Mouse (Mus musculus): ENCODE measurements around the gene Pycr1. TPM values are rescaled to one million over a fixed set of nuclear protein-coding genes. Genes with fewer than 3 reads are reported as not detected.
A peak's percentile ranks its signal among the peaks of the same experiment; 100 is the strongest.

Pycr1 gene
- polyA plus RNA-seq, 2 experiments: 4.0 to 4.8 TPM

GRCm38 (mm10) chr11:120629911-120630310, 13.7 kb downstream of the Pycr1 start:
- Histone ChIP-seq H3K4me3 (ENCODE audit: insufficient read depth in 1 of 2, low read depth in 2 of 2, low read length in 2 of 2) (peak overlapping the region; percentile 64 to 89), H3K4me1 (replicated peaks; ENCODE audit: control insufficient read depth in 2 of 2, insufficient read depth in 2 of 2, low read length in 1 of 2) (peaks cover 41 to 55% of the 10 kb centered on the region in 2 experiments), H3K9ac (replicated peaks) (peak overlapping the region; percentile 99), H3K27ac (peak overlapping the region; percentile 99), H3K27me3 (ENCODE audit: control insufficient read depth, insufficient read depth, low read length) (no peaks in the 10 kb centered on the region), H3K4me2 (ENCODE audit: low read depth) (peak overlapping the region; percentile 75), H3K9me3 (ENCODE audit: control insufficient read depth, low read length) (no peaks in the 10 kb centered on the region), H3K36me3 (replicated peaks; ENCODE audit: control insufficient read depth, insufficient read depth, low read depth) (peaks cover 9% of the 10 kb centered on the region)
- TF ChIP-seq CTCF (IDR thresholded peaks at IDR 0.05; ENCODE audit: low read depth) (no peak), EP300 (IDR thresholded peaks at IDR 0.05; ENCODE audit: low read depth) (peak; percentile 41; the same call in 1 of the 2 replicates)
- 0% methylated on average over 7 of the region's 7 CpGs for WGBS (ENCODE audit: insufficient replicate concordance)
- DNase-seq (ENCODE audit: low read depth in 3 of 3, low spot score in 3 of 3) (peak; percentile 77 to 78 (median 78)), ATAC-seq (ENCODE audit: insufficient read depth) (peak; percentile 50)

GRCm38 (mm10) chr11:120629341-120629730, 14.2 kb downstream of the Pycr1 start:
- ATAC-seq (ENCODE audit: insufficient read depth) (no peak), DNase-seq (ENCODE audit: low read depth in 3 of 3, low spot score in 3 of 3) (no peak)
- TF ChIP-seq CTCF (IDR thresholded peaks at IDR 0.05; ENCODE audit: low read depth): 0 out of 2 replicates have a peak, but pooled peaks have one; percentile 1
- TF ChIP-seq EP300 (IDR thresholded peaks at IDR 0.05; ENCODE audit: low read depth): no peak

GRCm38 (mm10) chr11:120628601-120629340, 14.8 kb downstream of the Pycr1 start:
- peak overlapping the region; percentile 4 to 89 for H3K4me3 ChIP-seq (ENCODE audit: insufficient read depth in 1 of 2, low read depth in 2 of 2, low read length in 2 of 2)
- peaks cover 39 to 53% of the 10 kb centered on the region in 2 experiments for H3K4me1 ChIP-seq (replicated peaks; ENCODE audit: control insufficient read depth in 2 of 2, insufficient read depth in 2 of 2, low read length in 1 of 2)
- TF ChIP-seq CTCF (IDR thresholded peaks at IDR 0.05; ENCODE audit: low read depth) (peak; percentile 2; the same call in 1 of the 2 replicates), EP300 (IDR thresholded peaks at IDR 0.05; ENCODE audit: low read depth) (no peak)
- DNase-seq (ENCODE audit: low read depth in 3 of 3, low spot score in 3 of 3) (no peak), ATAC-seq (ENCODE audit: insufficient read depth) (no peak)
- peaks cover 9% of the 10 kb centered on the region for H3K36me3 ChIP-seq (replicated peaks; ENCODE audit: control insufficient read depth, insufficient read depth, low read depth)
- peak overlapping the region; percentile 99 for H3K27ac ChIP-seq
- peak overlapping the region; percentile 75 for H3K4me2 ChIP-seq (ENCODE audit: low read depth)
- peak overlapping the region; percentile 99; the same call in 1 of the 2 replicates for H3K9ac ChIP-seq (replicated peaks)
- WGBS (ENCODE audit: insufficient replicate concordance): 84% methylated on average over 23 of the region's 23 CpGs
- H3K9me3 ChIP-seq (ENCODE audit: control insufficient read depth, low read length): no peaks in the 10 kb centered on the region
- no peaks in the 10 kb centered on the region for H3K27me3 ChIP-seq (ENCODE audit: control insufficient read depth, insufficient read depth, low read length)

More at GRCm38 (mm10) chr11:120629341-120629730, 14.2 kb downstream of the Pycr1 start:
- Histone ChIP-seq H3K4me1 (replicated peaks; ENCODE audit: control insufficient read depth in 2 of 2, insufficient read depth in 2 of 2, low read length in 1 of 2) (peaks cover 41 to 54% of the 10 kb centered on the region in 2 experiments), H3K27ac (peak overlapping the region; percentile 99), H3K36me3 (replicated peaks; ENCODE audit: control insufficient read depth, insufficient read depth, low read depth) (peaks cover 9% of the 10 kb centered on the region), H3K27me3 (ENCODE audit: control insufficient read depth, insufficient read depth, low read length) (no peaks in the 10 kb centered on the region), H3K4me3 (ENCODE audit: insufficient read depth in 1 of 2, low read depth in 2 of 2, low read length in 2 of 2) (peak overlapping the region; percentile 64 to 89), H3K9me3 (ENCODE audit: control insufficient read depth, low read length) (no peaks in the 10 kb centered on the region), H3K4me2 (ENCODE audit: low read depth) (peak overlapping the region; percentile 75), H3K9ac (replicated peaks) (peak overlapping the region; percentile 99)
- 26% methylated on average over 23 of the region's 23 CpGs for WGBS (ENCODE audit: insufficient replicate concordance)

- H3K4me2 ChIP-seq (ENCODE audit: low read depth): peak overlapping the region; percentile 75
- H3K27ac ChIP-seq: no peak overlapping the region; the same call in 1 of the 2 replicates
Measured at GRCm38 (mm10) chr11:120627468-120628300, 15.9 kb downstream of the Pycr1 start.

More at GRCm38 (mm10) chr11:120627468-120628300, 15.9 kb downstream of the Pycr1 start:
- ATAC-seq (ENCODE audit: insufficient read depth): no peak
- Histone ChIP-seq H3K9me3 (ENCODE audit: control insufficient read depth, low read length) (no peaks in the 10 kb centered on the region), H3K4me1 (replicated peaks; ENCODE audit: control insufficient read depth in 2 of 2, insufficient read depth in 2 of 2, low read length in 1 of 2) (peaks cover 39 to 52% of the 10 kb centered on the region in 2 experiments), H3K27me3 (ENCODE audit: control insufficient read depth, insufficient read depth, low read length) (no peaks in the 10 kb centered on the region), H3K9ac (replicated peaks) (peak overlapping the region; percentile 31), H3K4me3 (ENCODE audit: insufficient read depth in 1 of 2, low read depth in 2 of 2, low read length in 2 of 2) (peak overlapping the region in 1 of 2 experiments; percentile 7; a peak in 1 of 4 replicates), H3K36me3 (replicated peaks; ENCODE audit: control insufficient read depth, insufficient read depth, low read depth) (peaks cover 13% of the 10 kb centered on the region)
- no peak for TF ChIP-seq EP300 (IDR thresholded peaks at IDR 0.05; ENCODE audit: low read depth)
- no peak for DNase-seq (ENCODE audit: low read depth in 3 of 3, low spot score in 3 of 3)
- WGBS (ENCODE audit: insufficient replicate concordance): 33% methylated on average over 22 of the region's 22 CpGs
